Mouse (Mus musculus): ENCODE results near the gene Stac2.

The Stac2 gene

DNA sequence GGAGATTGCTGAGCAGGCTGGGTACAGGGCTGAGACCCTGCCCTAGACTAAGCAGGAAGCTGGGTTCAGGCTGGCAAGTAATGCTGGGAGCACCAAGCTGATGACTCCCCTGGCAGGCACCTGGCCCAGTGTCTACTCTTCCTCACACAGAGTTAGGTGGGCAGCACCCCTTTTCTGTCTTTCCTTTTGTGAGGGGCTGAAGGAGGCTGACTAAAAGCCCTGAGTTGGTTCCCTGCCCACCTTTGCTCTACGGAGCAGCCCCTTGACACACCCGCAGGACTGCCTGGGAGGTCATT lies 2.8 kb downstream of the Stac2 start:
- no peak for DNase-seq (ENCODE audit: low spot score)

DNA sequence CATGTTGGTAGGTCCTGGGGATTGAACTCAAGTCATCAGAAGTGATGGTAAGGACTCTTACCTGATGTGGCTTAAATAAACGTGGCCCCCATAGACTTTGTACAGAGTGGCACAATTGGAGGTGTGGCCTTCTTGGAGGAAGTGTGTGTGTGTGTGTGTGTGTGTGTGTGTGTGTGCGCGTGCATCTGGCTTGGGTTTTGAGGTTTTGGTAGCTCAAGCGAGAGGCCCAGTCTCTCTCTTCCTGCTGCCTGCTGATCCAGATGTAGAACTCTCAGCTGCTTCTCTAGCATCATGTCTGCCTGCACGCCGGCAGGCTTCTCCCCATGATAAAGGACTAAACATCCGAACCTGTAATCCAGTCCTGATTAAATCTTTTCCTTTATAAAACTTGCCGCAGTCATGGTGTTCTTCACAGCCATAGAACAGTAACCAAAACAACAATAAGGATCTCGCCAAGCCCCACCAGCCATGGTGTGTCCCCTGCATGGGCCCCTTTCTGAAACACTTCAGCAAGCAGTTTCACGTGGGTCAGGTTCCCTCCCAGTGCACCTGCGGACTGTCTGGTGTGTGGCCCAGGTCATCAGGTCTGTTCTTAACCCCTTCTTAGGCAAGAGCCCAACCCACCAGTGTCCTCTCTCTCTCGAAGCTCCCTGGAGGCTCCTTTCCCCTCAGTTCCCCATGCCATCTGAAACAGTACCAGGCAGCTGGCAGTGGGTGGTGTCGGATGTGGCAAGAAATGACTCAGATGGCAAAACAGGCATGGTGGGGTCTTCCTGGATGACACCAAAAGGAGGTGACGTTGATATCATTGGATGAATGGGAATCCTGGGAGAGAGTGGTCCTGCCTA lies 3.4 kb downstream of the Stac2 start:
- DNase-seq (ENCODE audit: low spot score): no peak

DNA sequence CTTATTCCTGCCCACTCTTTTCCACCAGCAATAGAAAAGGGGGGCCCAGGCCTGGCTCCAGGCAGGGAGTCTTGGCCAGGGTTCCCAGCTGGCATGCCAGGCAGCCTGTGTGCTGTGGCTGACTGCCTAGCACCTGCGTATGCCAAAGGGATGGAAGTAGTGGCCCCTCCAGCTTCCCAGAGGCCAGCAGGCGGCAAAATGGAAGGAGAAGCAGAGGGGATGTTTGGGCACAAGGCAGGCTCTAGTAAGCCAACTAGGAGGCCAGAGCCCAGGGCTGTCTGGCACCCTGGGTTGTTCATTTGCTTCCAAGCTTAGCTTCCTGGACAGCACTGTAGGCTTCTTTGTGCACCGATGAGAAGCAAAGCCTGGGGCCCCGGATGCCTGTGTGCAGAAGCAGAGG lies 5.5 kb downstream of the Stac2 start:
- no peak for DNase-seq (ENCODE audit: low spot score)

DNA sequence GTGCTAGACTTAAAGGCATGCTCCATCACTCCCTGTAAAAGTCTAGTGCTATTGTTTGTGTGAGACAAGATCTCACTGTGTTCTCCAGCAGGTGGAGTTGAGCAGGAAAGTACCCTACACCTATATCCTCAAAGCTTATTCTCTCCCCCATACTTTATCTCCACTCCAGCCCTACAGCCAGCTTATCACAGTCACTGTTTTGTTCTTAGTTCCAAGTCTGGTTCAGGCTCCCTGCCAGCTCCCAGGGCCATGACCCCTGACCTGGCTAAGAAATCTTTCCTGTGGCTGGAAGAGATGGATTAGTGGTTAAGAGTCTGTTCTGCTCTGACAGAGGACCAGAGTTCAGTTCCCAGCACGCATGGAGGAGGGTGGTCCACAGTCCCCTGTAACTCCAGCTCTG lies 6.8 kb downstream of the Stac2 start:
- no peak for DNase-seq (ENCODE audit: low spot score)

DNA sequence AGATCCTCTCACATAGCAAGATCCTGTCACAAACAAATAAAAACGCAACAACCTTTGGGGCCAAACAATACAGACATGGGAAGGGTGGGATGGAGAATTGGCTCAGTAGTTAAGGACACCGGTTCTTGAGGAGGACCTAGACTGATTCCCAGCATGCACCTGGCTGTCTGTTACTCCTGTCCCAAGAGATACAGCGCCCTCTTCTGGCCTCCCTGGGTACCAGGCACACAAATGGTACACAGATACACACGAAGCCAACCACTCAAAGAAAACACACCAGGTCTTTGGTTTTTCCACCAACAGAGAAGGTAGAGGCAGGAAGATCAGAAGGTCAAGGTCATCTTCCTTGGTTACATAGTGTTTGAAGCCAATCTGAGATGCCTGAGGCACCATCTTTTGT lies 7.7 kb downstream of the Stac2 start:
- no peak for DNase-seq (ENCODE audit: low spot score)

DNA sequence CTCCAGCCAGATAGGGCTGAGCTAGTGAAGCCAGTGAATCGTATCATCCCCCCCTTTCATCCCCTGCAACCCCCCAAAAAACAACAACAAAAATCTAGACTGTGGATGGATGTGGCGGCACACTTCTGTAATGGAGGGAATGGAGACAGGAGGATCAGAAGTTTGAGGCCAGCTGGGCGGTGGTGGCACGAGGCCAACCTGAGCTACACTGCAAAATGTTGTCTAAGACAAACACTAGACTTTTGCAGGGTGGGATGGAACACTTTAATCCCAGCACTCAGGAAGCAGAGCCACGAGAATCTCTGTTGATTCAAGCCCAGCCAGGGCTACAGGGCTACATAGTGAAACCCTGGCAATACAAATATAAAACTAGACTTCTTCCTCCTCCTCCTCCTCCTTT lies 9.2 kb downstream of the Stac2 start:
- DNase-seq (ENCODE audit: low spot score): no peak

DNA sequence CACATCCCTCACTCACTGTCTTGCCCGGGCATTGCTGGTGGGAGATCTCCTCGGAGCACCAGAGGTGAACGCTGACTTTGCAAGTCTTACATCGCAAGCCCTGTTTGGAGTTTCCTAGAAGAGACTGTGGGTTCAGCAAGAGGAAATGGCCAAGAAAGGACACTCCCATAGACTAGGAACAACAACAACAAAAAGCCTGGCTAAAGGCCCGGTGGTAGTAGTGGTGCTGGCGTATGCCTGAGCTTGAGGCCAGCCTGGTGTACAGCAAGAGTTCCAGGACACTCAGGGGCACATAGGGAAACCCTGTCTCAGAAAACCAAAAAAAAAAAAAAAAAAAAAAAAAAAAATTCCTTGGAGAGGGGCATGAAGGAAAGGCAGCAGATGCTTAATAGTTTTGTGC lies 10.5 kb downstream of the Stac2 start:
- DNase-seq (ENCODE audit: low spot score): no peak

DNA sequence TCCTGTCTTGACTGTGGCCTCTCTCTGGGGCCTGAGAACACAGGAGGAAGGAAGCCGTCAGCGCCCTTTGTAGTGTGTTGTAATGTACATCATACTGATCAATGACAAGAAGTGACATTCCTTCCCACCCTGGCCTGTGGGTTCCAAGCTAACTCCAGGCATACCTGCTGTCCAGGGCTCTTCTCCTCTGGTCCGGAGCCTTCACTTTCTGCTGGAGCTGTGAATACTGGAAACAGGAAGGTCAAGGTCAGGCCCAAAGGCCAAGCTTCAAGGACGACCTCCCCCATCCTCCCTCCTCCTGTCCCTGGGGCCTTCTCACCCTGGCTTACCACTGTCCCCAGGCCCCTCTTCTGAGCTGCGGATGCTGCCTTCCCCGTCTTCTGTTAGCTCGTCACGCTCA lies 12.3 kb downstream of the Stac2 start:
- DNase-seq (ENCODE audit: low spot score): no peak

DNA sequence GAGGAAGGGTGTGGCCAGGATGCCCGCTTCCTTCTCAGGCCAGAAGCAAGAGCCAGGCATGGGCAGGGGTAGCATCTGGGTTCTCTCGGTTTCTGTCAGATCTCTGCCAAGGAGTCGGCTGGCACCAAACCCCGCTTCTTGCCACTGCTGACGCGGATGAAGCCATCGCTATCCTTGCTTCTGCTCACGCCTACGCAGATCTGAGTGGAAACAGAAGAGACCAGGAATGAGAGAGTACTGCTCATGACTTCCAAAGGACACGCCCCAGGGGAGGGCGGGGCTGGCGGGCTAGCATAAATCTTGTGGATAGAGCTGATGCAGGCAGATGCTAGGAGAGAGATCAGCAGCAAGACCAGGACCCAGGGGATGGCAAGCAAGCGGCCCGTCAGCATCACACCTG lies 15.4 kb downstream of the Stac2 start:
- DNase-seq (ENCODE audit: low spot score): no peak

DNA sequence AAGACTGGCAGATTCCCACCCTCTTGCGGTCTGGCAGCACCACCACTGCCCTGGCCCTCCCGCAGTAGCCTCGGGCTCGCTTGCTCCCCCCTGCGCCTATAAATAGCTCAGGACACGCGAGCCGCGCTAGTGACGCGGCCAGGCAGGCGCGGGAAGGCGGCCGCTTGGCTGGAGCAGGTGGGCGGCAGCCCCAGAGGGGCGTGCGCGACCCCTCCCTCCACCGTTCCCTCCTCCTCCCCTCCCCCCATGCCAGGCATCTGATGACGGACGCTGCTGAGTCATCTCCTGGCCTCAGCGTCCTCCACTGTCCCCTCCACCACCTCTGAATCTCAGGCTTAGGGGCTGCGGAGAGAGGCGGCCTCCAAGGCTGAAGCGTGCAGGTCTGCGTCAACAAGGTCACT lies 17.3 kb downstream of the Stac2 start:
- peak; percentile 65 for DNase-seq (ENCODE audit: low spot score)

DNA sequence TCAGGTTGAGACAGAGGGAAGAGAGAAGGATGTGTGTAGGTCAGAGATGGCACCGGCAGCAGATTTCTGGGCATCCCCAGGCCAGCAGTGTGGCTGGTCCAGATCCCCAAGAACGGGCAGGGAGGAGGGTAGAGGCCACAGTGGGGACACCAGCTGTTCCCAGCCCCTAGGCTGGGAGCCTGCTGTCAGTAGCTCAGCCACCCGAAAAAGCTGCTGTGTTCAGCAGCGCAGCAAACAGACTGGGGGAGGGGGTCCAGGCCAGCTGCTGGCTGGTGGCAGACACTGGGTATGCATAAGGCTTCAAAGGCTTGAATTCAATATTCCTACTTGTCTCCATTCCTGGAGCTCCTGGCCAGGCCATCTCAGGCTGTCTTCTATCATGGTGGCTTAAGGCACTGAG lies 18.4 kb downstream of the Stac2 start:
- no peak for DNase-seq (ENCODE audit: low spot score)

DNA sequence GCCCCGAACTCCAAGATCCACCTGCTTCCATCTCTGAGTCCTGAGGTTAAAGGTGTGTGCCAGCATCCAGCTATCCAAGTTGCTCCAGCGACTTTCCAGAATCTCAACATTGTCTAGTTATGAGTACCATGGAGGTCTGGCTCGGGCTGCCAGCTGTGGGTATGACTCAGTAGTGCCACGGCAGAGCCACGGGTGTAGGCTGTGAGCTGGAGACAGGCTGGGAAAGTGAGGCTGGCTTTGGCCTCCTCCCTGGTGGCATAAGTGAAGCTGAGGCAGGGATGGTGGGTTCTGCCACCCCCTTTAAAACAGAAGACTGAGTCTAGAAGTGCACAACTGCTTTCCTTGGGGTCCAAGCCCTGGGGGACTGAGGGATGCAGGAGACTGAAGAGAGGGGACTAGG lies 19.2 kb downstream of the Stac2 start:
- DNase-seq (ENCODE audit: low spot score): no peak

DNA sequence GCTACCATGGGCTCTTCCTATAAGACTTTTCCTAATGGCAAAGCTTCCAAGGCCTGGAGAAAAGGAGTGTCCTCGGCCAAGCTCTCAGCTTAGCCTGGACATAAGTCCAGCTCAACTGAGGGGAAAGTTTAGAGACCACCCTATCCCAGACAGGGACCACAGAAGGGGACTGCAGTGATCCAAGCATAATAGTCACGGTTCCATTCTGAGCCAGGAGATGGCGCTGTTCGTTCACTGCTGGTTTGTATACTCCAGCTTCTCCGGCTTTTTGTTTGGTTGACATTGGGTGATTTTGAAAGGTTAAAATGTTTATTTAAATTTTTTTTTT lies 21.9 kb downstream of the Stac2 start:
- DNase-seq (ENCODE audit: low spot score): peak; percentile 95

DNA sequence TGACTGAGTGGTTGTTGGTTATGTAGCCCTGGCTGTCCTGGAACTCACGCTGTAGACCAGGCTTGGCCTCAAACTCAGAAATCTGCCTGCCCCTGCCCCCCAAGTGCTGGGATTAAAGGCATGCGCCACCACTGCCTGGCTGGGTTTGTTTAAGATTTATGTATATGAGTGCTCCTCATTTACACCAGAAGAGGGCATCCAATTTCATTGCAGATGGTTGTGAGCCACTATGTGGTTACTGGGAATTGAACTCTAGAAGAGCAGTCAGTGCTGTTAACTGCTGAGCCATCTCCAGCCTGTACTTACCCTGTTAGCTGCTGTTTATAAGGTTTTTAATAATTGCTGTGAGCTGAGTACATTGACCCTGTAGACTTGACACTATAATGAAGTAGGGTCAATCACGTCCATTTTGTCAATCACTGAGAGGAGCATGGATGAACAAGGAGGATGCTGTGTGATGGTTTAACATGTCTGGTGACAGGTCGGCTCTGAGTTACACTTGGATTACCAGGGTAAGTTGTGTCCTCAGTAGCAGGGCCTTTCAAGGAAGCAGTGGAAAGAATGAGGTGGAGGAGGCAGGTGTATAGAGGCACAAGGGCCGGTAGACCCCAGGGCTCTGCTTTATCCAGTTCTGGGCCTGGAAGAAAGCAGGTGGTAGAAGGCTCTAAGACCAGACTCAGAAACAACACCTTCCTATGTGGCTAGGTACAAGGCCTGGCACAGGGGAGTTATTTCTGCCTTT lies 22.4 kb downstream of the Stac2 start:
- peak; percentile 27 for DNase-seq (ENCODE audit: low spot score)

DNA sequence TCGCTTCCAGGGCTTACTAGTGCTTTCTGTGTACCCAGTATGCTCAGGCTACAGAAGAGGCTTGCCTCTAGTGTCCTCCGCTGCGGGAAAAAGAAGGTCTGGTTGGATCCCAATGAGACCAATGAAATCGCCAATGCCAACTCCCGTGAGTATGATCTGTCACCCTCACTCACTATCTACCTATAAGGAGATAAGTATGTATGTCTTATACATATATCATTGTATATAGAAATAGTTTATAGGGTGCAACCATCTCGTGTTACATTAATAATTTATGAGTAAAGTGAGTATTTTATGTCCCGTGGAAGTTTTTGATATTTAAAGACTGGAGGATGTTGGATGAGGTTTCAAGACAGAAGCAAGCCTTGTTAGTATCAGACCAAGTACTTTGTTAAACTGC lies 25.5 kb downstream of the Stac2 start:
- no peak for DNase-seq (ENCODE audit: low spot score)

DNA sequence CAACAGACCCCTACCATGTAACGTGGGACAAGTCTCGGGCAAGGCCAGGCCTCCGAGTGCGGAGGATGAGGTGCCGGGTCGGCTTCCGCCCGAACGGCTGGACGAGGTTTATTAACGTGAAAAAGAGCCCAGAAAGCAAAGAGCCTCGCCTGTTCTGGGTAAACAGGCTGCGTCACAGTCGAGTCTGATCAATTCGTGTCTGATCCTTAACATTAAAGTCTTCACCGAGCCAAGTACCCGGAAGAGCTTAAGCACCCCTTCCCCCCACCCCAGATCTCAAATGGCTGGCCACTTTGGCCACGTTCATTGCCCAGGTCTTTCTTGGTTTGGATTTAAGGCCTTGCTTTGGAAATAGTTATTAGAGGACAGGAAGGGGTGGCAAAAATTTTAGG lies 26.0 kb downstream of the Stac2 start:
- DNase-seq (ENCODE audit: low spot score): no peak

DNA sequence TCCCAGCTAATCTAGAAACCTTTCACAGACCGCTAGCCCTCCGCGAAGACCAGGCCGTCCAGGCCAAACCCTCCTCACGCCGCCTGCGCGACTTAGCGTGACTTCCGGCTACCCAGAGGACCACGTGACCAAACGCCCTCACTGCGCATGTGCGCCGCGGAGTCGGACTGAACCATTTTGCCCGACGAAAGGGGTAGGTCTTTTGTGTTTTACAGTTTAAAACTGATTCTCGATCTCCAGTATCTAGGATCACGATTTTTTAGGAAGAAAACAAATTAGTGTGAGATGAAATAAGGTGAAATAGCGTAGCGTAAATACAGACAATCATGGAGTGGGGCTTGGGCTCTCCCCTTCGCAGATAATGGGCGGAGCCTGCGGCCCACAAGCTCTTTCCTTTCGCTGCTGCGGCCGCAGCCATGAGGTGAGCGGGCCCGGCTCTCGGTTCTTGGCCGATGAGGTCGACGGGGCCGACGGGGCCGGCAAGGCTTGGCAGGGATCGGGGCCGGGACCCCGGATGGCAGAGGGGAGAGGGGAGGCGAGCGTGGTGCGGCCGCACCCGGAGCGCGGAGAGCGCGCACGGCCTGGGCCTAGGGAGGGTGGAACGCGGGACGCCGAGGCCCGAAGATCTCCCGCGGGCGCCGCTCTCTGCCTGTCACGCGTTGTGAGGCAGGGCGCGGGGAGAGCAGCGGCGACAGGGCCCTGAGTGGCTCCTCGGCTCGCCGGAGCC lies 26.5 kb downstream of the Stac2 start, which contains the start of gene Rpl19:
TSS of gene Rpl19 (plus strand) at position 141 of the 727 bp plus-strand sequence.
- peak; percentile 98 for DNase-seq (ENCODE audit: low spot score)

DNA sequence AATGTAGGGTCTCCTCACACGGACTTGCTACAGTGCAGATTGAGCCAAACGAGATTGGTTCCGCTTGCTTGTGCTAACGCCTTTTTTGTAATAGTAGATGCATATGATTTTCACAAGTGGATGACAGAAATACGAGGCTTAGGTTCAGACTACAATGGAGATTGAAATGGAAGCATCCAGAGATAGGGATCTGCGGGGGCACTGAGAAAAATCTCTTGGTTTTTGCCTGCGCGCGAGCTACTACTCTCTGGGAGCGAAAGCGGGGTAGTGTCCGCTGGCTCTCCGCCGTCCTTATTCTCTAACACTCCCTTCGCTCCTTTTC lies 27.1 kb downstream of the Stac2 start:
- DNase-seq (ENCODE audit: low spot score): no peak

DNA sequence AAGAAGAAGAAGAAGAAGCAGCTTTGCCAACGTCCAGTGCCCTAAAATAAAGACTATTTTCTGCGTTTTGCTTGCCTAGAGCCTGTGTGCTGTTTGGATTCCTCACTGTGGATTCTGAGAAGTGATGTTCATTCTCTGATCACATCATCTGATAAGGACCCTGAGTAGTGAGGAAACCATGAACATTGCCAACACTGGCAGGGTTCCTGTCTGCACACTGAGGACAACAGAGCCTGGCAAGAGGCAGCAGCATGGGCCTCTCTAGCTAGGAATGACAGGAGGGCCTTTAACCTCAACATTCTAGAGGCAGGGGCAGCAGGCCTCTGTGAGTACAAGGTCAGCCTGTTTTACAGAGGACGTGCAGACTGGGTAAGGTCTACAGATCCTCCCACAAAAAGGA lies 28.7 kb downstream of the Stac2 start:
- DNase-seq (ENCODE audit: low spot score): no peak

DNA sequence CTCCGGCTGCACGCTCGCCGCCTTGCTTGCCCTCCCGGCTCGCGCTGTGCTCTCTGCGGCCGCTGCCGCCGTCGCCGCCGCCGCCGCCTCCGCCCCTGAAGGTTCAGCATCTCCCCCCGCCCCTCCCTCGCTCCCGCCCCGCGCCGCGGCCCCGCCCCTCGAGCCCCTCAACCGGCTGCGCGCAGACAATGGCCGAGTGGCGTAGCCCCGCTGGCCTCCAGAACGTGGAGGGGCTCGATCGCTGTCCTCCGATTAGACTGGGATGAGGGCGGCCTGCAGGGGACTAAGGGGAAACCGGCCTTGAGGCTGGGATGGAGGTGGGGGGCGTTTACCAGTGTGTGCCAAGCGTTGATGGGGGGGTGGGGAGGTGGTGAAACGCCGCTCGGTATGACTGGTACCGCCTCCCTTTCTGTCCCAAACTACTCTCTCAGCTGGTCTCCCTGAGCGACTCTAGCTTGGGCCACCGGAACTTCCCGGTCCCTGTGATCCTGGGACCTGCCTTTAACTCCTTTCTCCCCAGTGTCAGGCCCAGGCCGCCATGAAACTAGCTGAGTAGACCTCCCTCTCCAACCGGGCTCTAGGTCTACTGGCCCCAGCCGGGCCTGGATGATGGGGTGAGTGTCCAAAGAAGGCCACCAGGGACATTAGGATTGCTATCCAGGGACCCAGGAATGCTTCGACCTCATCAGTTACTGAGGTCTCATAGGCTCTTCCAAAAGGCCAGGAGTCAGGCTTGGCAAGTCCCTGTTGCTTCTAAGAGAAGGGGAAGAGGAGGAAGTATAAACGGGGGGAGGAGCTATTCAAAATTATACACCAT lies 30.5 kb downstream of the Stac2 start, which contains the start of gene Cacnb1:
TSS of gene Cacnb1 (minus strand) at position 480 of the 817 bp plus-strand sequence.
- DNase-seq (ENCODE audit: low spot score): peak; percentile 78

DNA sequence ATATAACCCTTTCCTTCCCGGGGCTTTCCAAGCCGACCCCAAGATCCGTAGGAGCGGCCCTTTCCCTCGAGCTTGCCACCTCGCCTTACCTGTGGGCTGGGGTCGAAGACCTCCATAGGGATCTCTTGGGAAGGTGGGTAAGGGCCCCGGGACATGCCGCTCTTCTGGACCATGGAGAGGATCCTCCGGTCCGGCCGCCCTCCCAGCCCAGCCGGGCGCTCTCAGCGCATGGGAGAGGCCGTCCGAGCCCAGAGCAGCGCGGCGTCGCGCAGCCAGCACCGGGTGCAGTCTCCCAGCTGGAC lies 31.1 kb downstream of the Stac2 start:
- no peak for DNase-seq (ENCODE audit: low spot score)

DNA sequence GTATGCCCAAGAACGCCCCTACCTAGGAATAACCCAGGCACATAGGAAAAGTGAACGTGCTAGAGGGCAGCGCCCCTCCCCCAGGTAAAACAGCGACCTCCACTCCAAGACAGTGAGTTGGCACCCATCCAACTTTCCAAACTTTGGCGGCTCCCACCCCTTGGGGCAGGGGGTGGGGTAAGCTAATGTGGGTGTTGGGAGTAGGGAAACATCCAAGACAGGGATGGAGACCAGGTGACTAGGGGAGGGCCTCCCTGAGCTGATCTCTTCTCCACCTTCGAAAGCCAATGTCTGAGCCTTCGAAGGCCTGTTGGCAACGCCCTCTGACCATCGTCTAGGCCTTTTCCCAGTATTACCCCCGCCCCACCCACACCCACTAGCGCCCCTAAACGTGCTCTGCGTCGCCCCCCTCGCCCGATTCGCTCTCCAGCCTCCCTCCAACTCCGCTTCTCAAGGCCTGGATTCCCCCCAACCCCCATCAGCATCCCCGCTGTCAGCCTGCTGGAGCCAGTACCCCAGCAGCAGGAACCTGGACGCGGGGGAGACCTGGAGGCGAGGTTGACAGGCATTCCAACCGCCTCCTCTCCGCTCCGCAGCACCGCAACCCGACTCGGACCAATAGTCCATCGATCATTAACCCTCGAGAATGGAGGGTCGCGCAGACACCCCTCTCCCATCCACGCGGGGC lies 31.6 kb downstream of the Stac2 start:
- peak; percentile 45 for DNase-seq (ENCODE audit: low spot score)
